Mouse (Mus musculus) midbrain, embryonic 10.5 days (tissue): ENCODE data around the gene Lamp5. TPM values are rescaled to one million over a fixed set of nuclear protein-coding genes. Genes with fewer than 3 reads are reported as not detected.

Experiments
- DNase-seq: peaks from one replicate; pipeline ENCODE4 v3.0.0-alpha.2; 2017; ENCODE audit warnings: low spot score
- H3K27ac ChIP-seq: fragments of 300-500 bp; sonication (generic); replicated peaks from 2 replicates; pipeline ENCODE4 v1.5.1; 2016; ENCODE audit warnings: mild to moderate bottlenecking
- H3K27me3 ChIP-seq: fragments of 300-500 bp; sonication (generic); 2 replicates; pipeline ENCODE4 v1.6.1; 2016; ENCODE audit warnings: low read depth, mild to moderate bottlenecking; ENCODE audit not compliant: poor library complexity, severe bottlenecking
- H3K36me3 ChIP-seq: fragments of 300-500 bp; sonication (generic); 2 replicates; pipeline ENCODE4 v1.6.1; 2016; ENCODE audit warnings: mild to moderate bottlenecking, moderate library complexity
- H3K4me1 ChIP-seq: fragments of 300-500 bp; sonication (generic); 2 replicates; pipeline ENCODE4 v1.6.1; 2016
- H3K4me3 ChIP-seq: fragments of 300-500 bp; sonication (generic); 2 replicates; pipeline ENCODE4 v1.5.1; 2016; ENCODE audit warnings: mild to moderate bottlenecking, moderate library complexity
- H3K9me3 ChIP-seq: fragments of 300-500 bp; sonication (generic); replicated peaks from 2 replicates; pipeline ENCODE4 v1.6.1; 2016; ENCODE audit warnings: mild to moderate bottlenecking
- WGBS: fragments of 180-500 bp; shearing (Covaris S2); methylation state at CpG from one replicate; pipeline ENCODE4 v1.1.7; 2016; 5-methylcytosine and 5-hydroxymethylcytosine counted together
- polyA plus RNA-seq: library from polyadenylated mRNA; unstranded; fragments of >200 nt; fragmentation: Nextera tagmentation; extraction: Ambion mirVana; gene quantifications from 2 replicates; pipeline ENCODE4 v1.2.1, GENCODE M21; 2016

The Lamp5 gene
- polyA plus RNA-seq = 1.3 and 2.7 TPM in 2 replicates

DNA sequence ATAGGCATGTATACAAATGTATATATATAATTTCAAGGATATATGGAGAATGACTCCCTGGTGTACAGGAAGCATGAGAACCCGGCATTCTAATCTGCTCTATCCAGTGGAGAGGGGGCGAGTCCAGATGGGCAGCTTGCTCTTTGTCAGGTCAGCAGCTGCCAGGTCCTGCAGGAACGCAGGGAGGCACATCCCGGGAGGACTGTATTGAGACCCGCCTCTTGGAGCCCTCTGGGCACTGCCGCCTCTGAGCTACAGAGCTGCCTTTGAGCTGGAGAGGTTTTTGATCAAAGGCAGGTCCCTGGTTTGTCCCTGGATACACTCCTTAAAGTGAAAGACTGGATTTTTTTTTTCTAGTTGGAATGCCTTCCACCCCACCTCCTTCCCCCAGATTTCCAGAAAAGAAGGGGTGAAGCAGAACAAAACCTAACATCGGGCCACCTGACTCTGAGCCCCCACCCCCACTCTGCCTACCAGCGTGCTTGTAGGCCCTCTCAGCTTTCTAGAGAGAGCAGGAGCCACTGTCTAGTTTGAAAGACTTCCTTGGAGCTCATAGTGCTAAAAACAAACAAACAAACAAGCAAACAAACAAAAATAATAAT lies at the start of gene Lamp5:
Lamp5 (plus strand) TSS at position 552 of the 602 bp plus-strand sequence.
- H3K27ac ChIP-seq = no peak within 1 kb of the TSS
- H3K27me3 ChIP-seq = peaks cover 49% of the 10 kb centered on the region
- H3K4me1 ChIP-seq = peaks cover 16% of the 10 kb centered on the region
- peak; percentile 50 for DNase-seq
- peak within 1 kb of the TSS; percentile 45 for H3K4me3 ChIP-seq
- no peaks in the 10 kb centered on the region for H3K36me3 ChIP-seq
- H3K9me3 ChIP-seq = no peaks in the 10 kb centered on the region
- WGBS = under 1% methylated on average over 8 of the region's 8 CpGs

DNA sequence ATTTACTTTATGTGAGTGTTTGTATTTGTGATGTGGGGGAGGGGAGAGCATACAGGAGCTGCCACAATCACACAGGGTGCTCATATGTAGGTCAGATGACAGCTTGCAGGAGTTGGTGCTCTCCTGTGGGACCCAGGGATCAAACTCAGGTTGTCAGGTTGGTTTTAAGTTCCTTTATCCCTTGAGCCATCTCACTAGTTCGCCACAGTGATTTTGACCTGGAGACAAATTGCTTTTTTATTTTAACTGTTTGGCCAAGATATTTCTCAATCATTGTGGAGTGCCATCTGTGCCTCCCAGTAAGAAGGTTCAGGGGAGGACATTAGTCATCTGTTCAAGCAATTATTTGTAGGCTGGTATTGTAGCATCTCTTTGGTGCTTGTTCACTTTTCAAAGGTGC lies 48.2 kb upstream of the Lamp5 start:
- Histone ChIP-seq H3K4me1 (no peaks in the 10 kb centered on the region; the same call in 1 of the 2 replicates), H3K36me3 (peaks cover 13% of the 10 kb centered on the region), H3K4me3 (no peak overlapping the region), H3K27me3 (no peaks in the 10 kb centered on the region), H3K9me3 (no peaks in the 10 kb centered on the region), H3K27ac (no peak overlapping the region)
- 100% methylated on average over 1 of the region's 1 CpGs for WGBS
- DNase-seq = no peak

DNA sequence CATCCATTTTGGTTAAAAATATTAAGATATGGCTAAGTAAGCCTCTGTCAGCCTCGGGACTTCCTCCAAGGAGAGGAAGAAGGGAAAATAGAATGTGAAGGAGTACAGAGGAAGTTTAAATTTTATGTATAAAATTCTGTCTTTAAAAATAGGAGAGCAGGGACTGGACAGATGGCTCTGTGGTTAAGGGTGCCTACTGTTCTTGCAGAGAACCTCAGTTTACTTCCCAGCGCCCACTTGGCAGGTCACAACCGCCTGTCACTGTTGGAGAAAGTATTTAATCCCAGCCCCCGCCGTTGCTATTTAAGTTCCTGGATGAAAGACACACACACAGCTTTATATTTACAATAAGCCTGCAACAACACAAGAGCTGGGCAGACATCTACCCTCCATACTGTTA lies 45.8 kb upstream of the Lamp5 start:
- 91% methylated on average over 5 of the region's 5 CpGs for WGBS
- Histone ChIP-seq H3K4me3 (no peak overlapping the region), H3K36me3 (peaks cover 13% of the 10 kb centered on the region), H3K9me3 (no peaks in the 10 kb centered on the region), H3K27me3 (no peaks in the 10 kb centered on the region), H3K4me1 (0 out of 2 replicates have a peak, but pooled peaks cover 2% of the 10 kb centered on the region), H3K27ac (no peak overlapping the region)
- DNase-seq = no peak

DNA sequence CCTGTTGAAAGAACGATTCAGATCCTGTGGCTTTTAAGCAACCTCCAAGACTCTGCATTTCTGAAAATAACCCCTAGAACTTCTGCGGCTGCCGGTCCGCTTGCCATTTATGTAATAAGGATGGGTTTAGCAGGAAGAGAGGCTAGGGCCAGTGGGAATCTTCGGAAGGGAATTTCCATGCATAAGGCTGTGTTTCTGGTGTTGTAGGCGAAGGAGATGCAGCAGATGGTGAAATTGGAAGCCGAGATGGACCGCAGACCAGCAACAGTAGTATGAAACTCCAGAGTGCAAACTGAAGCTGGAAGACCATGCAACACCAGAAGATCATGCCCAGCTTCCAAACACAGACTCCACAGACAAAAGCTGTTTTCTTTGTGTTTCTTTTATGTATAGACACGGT lies 39.3 kb upstream of the Lamp5 start:
- Histone ChIP-seq H3K27ac (no peak overlapping the region), H3K27me3 (no peaks in the 10 kb centered on the region), H3K9me3 (no peaks in the 10 kb centered on the region), H3K4me3 (no peak overlapping the region), H3K36me3 (peaks cover 6% of the 10 kb centered on the region), H3K4me1 (0 out of 2 replicates have a peak, but pooled peaks cover 2% of the 10 kb centered on the region)
- DNase-seq = no peak
- WGBS = 94% methylated on average over 9 of the region's 9 CpGs

DNA sequence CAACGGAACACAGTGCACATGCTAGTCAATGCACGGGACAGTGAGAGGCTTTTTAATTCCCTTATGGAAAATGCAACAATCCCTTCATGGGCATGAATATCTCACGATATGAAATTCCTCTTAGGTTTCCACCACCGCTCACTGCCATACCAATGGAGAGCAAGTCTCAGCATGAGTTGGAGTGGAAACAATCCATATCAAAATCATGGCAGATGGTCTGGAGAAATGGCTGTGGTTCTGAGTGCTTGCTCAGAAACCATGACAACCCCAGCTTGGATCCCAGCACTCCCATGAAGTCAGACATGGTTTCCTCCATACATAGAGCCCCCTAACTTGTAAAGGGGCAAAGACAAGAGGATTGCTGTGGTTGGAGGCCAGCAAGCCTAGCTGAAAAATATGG lies 3.6 kb upstream of the Lamp5 start:
- Histone ChIP-seq H3K9me3 (no peaks in the 10 kb centered on the region), H3K4me3 (no peak overlapping the region), H3K27me3 (peaks cover 37% of the 10 kb centered on the region), H3K27ac (no peak overlapping the region), H3K4me1 (peaks cover 16% of the 10 kb centered on the region), H3K36me3 (no peaks in the 10 kb centered on the region)
- 85% methylated on average over 4 of the region's 4 CpGs for WGBS
- no peak for DNase-seq

DNA sequence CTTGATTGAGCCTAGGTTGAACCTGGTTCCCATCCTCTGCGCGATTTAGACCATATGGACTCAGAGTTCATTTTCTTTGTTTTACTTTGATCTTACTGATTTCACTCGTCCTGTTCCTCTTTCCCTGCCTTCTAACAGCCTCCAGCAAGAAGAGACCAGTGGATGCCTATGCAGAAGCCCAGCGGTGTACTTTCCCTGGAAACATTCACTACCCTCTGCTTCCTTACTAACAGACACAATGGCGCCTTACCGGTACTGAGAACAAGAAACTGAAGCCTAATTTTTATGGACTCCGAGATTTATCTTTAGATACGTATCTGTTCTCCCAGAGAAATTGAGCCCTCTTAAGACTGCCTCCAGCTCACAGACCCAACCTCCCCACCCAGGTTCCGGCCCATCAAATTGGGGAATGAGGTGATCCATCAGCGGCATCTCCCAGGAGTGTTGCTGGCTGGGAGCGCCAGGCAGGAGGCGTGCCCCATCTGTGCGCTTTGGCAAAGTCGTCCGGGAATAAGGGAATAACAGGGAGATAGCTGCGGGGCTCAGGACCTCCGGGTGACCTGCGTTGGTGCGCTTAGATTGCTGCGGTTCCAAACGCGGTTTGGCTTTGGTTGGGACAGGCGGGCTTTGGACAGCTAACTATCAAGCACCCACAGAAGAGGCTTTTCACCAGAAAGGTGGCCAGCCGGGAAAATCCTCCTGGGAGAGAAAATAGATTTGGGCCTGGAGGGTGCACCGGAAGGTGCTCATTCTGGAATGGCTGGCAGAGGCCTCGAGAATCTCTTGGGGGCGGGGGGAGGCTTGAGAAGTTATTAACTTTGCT lies 1.0 kb upstream of the Lamp5 start:
- Histone ChIP-seq H3K36me3 (no peaks in the 10 kb centered on the region), H3K27ac (no peak overlapping the region), H3K4me1 (peaks cover 16% of the 10 kb centered on the region), H3K27me3 (peaks cover 43% of the 10 kb centered on the region), H3K9me3 (no peaks in the 10 kb centered on the region), H3K4me3 (peak overlapping the region; percentile 45)
- WGBS = 20% methylated on average over 27 of the region's 27 CpGs
- DNase-seq = peak; percentile 20

DNA sequence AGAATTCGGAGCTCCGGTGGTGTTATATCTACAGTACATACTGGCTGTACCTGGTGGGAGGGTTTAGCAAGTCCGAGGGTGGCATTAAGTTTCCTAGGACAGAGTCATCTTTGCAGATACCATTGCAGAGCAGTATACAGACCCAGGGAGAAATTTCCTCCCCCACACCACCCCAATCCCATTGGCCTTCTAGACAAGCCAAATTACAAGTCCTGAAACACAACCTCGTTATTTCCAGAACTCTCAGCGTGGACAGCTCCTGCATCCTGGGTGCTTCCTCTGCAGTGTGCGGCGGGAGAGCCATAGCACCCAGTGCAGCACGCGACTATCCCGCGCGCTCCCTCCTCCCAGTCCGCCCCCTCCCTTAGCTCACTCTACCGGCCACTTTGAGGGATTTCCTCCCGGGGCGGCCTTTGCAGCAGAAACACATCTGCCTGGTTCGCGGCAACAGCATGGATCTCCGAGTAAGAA lies 5.9 kb downstream of the Lamp5 start:
- Histone ChIP-seq H3K4me1 (peaks cover 23% of the 10 kb centered on the region), H3K9me3 (no peaks in the 10 kb centered on the region), H3K36me3 (no peaks in the 10 kb centered on the region), H3K27me3 (peaks cover 63% of the 10 kb centered on the region), H3K27ac (no peak overlapping the region), H3K4me3 (peak overlapping the region; percentile 54)
- DNase-seq = peak; percentile 48
- WGBS = 4% methylated on average over 19 of the region's 19 CpGs

DNA sequence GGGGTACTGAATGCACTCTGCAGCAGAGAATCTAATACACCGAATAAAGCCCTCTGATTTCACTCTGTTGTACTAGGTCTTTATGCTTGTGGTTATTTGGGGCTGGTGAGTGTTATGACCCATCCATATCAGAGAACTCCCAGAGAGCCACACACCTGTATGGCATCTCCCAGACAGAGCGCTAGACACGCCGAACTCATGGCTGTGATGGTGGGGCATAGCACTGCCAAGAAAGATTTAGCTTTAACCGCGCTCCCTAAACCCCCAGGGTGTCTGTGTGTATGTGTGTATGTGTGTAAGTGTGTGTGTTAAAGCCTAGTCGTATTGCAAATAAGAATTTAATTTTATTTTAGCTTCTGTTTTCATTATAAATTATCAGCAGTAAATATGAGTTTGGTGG lies 6.4 kb downstream of the Lamp5 start:
- Histone ChIP-seq H3K9me3 (no peaks in the 10 kb centered on the region), H3K27ac (no peak overlapping the region), H3K4me3 (peak overlapping the region; percentile 54), H3K27me3 (peaks cover 60% of the 10 kb centered on the region), H3K4me1 (peaks cover 23% of the 10 kb centered on the region), H3K36me3 (no peaks in the 10 kb centered on the region)
- DNase-seq = peak; percentile 19
- WGBS = 4% methylated on average over 7 of the region's 7 CpGs

DNA sequence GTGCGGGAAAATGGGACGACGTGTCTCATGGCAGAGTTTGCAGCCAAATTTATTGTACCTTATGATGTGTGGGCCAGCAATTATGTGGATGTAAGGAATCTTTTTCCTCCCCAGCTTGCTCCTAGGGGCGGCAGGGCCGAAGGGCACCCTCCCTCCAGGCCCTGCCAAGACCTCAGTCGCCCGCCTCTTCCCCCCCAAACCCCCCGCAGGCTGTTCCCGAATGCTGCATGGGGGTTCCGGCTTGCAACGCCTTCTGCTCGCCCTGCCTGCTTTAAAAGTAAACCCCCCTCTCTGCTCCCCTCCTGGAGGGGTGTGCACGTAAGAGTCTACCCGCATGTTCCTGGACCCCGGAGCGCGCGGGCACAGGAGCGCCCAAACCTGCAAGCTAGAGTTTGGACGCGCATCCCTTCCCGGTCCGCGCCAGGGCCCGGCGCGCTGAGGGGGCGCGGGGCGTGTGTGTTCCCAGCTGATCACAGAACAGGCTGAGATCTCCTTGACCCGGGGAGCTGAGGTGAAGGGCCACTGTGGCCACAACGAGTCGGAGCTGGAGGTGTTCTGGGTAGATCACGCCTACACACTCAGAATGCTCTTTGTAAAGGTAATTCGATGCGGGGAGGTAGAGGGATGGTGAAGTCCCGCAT lies 7.1 kb downstream of the Lamp5 start:
- peak; percentile 27 for DNase-seq
- H3K36me3 ChIP-seq = no peaks in the 10 kb centered on the region
- peaks cover 60% of the 10 kb centered on the region for H3K27me3 ChIP-seq
- H3K4me3 ChIP-seq = peak overlapping the region; percentile 54
- 1% methylated on average over 37 of the region's 37 CpGs for WGBS
- peaks cover 23% of the 10 kb centered on the region for H3K4me1 ChIP-seq
- no peak overlapping the region for H3K27ac ChIP-seq
- H3K9me3 ChIP-seq = no peaks in the 10 kb centered on the region

DNA sequence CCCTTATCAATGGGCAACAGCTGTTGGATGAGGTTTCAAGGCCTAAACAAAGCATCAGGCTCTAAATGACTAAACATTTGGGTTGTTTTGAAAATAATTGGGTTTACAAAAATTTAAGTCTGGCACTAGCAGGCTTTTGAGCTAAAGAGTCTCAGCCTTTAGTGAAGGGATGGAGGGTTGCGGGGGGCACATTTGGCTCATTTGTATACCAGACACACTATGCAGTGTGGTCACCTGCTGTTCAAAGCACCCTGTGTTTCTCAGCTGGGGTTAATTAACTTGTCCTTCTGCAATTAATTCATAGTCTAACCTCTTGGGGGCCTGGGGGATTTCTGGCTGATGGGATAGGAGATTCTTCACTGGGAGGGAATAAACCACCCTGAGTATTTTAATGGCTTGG lies 12.3 kb downstream of the Lamp5 start:
- Histone ChIP-seq H3K4me3 (no peak overlapping the region), H3K27ac (no peak overlapping the region), H3K9me3 (no peaks in the 10 kb centered on the region), H3K27me3 (peaks cover 22% of the 10 kb centered on the region), H3K36me3 (no peaks in the 10 kb centered on the region), H3K4me1 (peaks cover 3% of the 10 kb centered on the region)
- no peak for DNase-seq
- WGBS = 76% methylated on average over 1 of the region's 1 CpGs

DNA sequence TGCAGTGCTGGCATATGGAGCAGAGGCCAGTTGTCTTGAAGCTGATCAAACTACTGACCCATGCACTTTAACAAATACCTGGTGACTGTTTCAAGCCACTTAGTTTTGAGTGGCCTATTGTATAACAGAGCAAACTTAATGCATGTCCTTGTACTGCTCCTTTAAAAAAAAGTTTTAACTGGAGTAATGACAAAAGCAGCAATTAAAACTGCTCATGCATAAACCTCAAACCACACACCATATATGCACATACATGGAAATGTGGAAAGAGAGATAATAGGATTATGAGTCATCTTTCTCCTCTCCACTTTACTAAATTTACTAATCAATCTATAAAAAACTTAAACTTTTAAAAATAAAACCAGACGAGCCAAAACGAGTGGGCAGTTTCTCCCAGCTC lies 43.9 kb downstream of the Lamp5 start:
- Histone ChIP-seq H3K36me3 (no peaks in the 10 kb centered on the region), H3K27ac (no peak overlapping the region), H3K4me1 (no peaks in the 10 kb centered on the region), H3K4me3 (no peak overlapping the region), H3K27me3 (no peaks in the 10 kb centered on the region), H3K9me3 (no peaks in the 10 kb centered on the region)
- WGBS = 83% methylated on average over 2 of the region's 2 CpGs
- DNase-seq = no peak

DNA sequence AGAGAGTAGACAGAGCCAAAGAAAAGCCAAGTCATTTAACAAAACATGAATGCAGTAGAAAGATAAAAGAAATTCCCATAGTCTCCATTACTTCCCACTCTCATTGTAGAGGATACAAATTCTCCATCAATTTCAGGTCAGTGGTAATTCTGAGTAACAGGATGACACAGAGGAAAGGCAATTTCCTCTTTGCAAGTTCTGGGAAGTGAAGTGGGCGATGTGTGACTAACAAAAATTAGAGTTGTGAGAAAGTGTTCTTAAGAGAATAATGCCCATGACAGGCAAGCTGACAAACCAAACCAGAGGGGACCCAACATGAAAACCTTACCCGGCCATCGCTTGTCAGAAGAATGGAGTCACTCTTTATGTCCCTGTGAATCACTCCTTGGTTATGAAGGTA lies 45.1 kb downstream of the Lamp5 start:
- Histone ChIP-seq H3K27ac (no peak overlapping the region), H3K9me3 (no peaks in the 10 kb centered on the region), H3K4me3 (no peak overlapping the region), H3K27me3 (no peaks in the 10 kb centered on the region), H3K36me3 (no peaks in the 10 kb centered on the region), H3K4me1 (no peaks in the 10 kb centered on the region)
- no peak for DNase-seq
- WGBS = 87% methylated on average over 3 of the region's 3 CpGs

DNA sequence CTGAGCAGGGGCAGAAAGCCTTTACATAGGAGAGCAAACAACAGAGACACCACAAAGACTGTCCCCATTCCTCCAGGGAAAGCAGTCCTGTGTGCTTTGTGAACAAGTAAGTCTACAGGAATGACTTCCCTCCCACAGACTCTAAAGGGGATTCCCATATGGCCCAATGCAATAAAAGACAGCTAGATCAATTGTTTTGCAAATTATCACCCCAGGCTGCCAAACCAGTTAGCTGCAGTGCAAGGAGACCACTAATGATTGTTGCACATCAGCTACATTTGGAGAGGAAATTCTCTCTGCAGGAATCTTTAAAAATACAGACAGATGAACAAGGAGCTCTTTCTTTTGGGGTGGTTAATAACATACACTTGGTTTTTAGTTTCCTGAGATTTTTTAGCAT lies 55.6 kb downstream of the Lamp5 start:
- peaks cover 24% of the 10 kb centered on the region for H3K4me1 ChIP-seq

More for the DNA sequence above, 55.6 kb downstream of the Lamp5 start:
- H3K36me3 ChIP-seq = no peaks in the 10 kb centered on the region
- peak overlapping the region; percentile 67; the same call in 1 of the 2 replicates for H3K27ac ChIP-seq
- H3K27me3 ChIP-seq = no peaks in the 10 kb centered on the region
- DNase-seq = no peak
- H3K4me3 ChIP-seq = no peak overlapping the region
- H3K9me3 ChIP-seq = no peaks in the 10 kb centered on the region
